Mouse (Mus musculus) embryonic stem cell, embryonic (primary cell): ENCODE data around the gene Trappc6a.

Experiments used
- CTCF ChIA-PET, 4 experiments: fragments of 300-600 bp in 2 of 4; fragments of 350-600 bp in 2 of 4; sonication (Branson Sonifier 250); formaldehyde crosslinking; loops; one replicate each; lab custom pipeline; 2022; ENCODE audit warnings: inconsistent platforms in 2 of 4; lab: Charles Lee
- POLR2A ChIA-PET, 4 experiments: fragments of 300-600 bp in 2 of 4; fragments of 350-600 bp in 2 of 4; sonication (Branson Sonifier 250); formaldehyde crosslinking; loops; one replicate each; lab custom pipeline; 2022; ENCODE audit warnings: antibody characterized with exemption in 4 of 4, inconsistent platforms in 1 of 4; lab: Charles Lee

Trappc6a gene

DNA sequence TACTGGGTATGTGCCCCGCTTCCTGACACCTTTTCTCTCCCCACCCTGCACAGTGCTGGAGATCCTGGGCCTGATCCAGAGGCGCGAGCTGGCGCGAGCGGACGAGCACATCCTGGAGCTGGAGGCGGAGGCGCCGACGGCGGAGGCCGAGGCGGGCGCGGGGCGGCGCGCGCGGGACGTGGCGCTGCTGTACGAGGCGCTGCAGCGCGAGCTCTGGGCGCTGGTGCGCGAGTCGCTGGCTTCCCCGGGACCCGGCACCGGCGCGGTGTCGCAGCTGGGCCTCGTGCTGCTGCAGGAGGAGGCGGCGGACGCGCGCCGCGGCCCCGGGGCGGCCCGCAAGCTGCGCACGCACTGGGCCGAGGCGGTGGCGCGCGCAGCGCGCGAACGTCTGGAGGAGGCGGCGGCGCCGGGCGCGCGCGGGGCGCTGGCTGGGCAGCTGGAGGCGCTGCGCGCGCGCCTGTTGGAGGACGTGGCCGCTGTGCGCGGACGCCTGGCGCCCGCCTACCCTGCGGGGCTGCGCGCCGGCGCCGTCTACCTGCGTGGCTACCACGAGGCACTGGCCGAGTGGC is 34.2 kb upstream of the Trappc6a start:
- ChIA-PET CTCF (interaction anchor here (0.5 to 2.5 kb wide), 11 partner anchors 12 to 471 kb away, joined by 3 to 16 read pairs (median 5); partner anchors contain the start of gene Nkpd1 (in 1 of the 4)), POLR2A (interaction anchor here (0.6 to 2.7 kb wide), 15 partner anchors 10 to 460 kb away, joined by 3 to 7 read pairs (median 3); partner anchors contain the start of genes Apoe (in 1 of the 4), Bloc1s3 (in 1 of the 4), Clptm1 (in 1 of the 4) and Exoc3l2 (in 1 of the 4))

GRCm38 (mm10) chr7:19477084-19477483 is 31.1 kb upstream of the Trappc6a start:
- ChIA-PET CTCF (interaction anchor here in 3 of 4 experiments (0.6 to 1.8 kb wide), 10 partner anchors 33 to 262 kb away, joined by 3 to 12 read pairs (median 4); partner anchors contain the start of gene Ckm (in 1 of the 3)), POLR2A (interaction anchor here in 2 of 4 experiments (0.5 to 1.3 kb wide), 7 partner anchors 8 to 210 kb away, joined by 3 to 6 read pairs (median 3); partner anchors contain the start of genes Exoc3l2 (in 1 of the 2), Nkpd1 (in 1 of the 2) and Relb (in 1 of the 2))

DNA sequence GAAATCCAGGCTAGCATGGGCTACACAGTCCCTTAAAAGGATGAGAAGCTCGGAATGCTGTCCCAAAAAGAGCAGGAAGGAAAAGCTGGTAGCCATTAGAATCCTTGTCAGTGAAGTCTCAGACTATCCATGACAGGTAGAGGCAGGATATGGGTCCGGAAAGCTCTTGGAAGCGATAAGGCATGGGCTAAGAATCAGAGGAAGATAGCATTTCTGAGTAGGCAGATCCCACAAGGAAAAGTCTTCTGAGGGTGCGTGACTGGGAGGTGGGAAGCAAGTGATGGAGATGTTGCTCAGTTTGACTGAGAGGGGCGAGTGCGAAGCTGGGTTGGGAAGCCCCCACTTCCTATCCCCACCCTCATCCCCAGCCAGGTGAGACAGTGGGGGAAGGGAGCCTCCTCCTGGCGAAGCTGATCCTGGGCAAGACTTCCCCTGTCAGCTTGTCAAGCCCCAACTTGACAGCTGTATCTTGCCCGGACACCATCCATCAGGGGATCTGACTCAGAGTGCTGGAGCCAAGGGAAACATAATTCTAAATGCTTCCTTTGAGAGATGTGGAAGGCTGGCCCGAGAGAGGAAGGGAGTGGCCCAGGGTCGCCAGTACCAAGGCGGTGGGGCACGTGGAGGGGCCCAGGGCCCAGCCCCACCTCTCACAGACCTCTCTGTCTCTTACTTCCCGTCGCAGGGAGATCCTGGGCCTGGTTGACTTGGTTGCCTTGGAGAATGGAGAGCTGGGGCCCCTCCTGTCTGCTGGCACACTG is 30.4 kb upstream of the Trappc6a start:
- ChIA-PET POLR2A (interaction anchor here in 3 of 4 experiments (0.6 to 1.3 kb wide), 7 partner anchors 8 to 151 kb away, joined by 3 to 6 read pairs (median 3); partner anchors contain the start of genes Exoc3l2 (in 1 of the 3), Nkpd1 (in 1 of the 3) and Relb (in 1 of the 3)), CTCF (interaction anchor here (0.6 to 1.8 kb wide), 14 partner anchors 24 to 385 kb away, joined by 3 to 12 read pairs (median 4); partner anchors contain the start of genes Ckm (in 1 of the 4) and Nkpd1 (in 1 of the 4))

DNA sequence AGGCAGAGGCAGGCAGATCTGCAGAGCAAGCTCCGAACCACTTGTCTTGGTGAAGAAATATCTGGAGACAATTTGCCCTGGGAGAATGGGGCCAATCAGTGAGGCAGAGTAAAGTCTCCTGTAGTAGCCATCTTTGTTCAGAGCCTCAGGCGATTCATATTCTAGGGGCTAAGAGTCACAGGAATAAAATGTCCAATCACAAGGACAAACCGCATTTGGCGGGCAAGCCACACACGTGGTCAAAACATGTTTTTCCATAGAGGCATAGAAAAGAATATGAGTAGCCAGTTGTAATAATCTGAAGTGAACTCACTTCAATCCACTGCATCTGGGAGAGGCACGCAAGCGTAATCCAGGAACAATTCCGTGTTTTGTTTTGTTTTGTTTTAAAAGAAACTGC is 24.9 kb upstream of the Trappc6a start:
- CTCF ChIA-PET, result interaction anchor here in 2 of 4 experiments (0.5 to 0.6 kb wide), 2 partner anchors 25 to 108 kb away, joined by 3 to 8 read pairs; partner anchors contain the start of genes Bloc1s3 (in 1 of the 2) and Trappc6a (in 1 of the 2)
- POLR2A ChIA-PET, result no interaction called here

- ChIA-PET POLR2A (interaction anchor here in 2 of 4 experiments (0.7 to 1.5 kb wide), 4 partner anchors 8 to 23 kb away, joined by 3 to 6 read pairs (median 4); no protein-coding TSS in a partner anchor), CTCF (interaction anchor here in 3 of 4 experiments (0.6 to 1.5 kb wide), 4 partner anchors 18 to 185 kb away, joined by 3 read pairs; partner anchors contain the start of gene Nkpd1 (in 1 of the 3))
Observed at GRCm38 (mm10) chr7:19485488-19485887, 22.7 kb upstream of the Trappc6a start.

- ChIA-PET CTCF (interaction anchor here in 2 of 4 experiments (0.5 to 1.5 kb wide), 3 partner anchors 54 to 81 kb away, joined by 3 to 4 read pairs (median 4); no protein-coding TSS in a partner anchor), POLR2A (interaction anchor here in 1 of 4 experiments (1.5 kb wide), 1 partner anchor 12 kb away, joined by 3 read pairs; no protein-coding TSS in a partner anchor)
Observed at GRCm38 (mm10) chr7:19486549-19486948, 21.6 kb upstream of the Trappc6a start.

GRCm38 (mm10) chr7:19489525-19489924 is 18.7 kb upstream of the Trappc6a start:
- POLR2A ChIA-PET, result interaction anchor here in 3 of 4 experiments (0.5 to 1.8 kb wide), 11 partner anchors 18 to 312 kb away, joined by 3 to 6 read pairs (median 3); no protein-coding TSS in a partner anchor

GRCm38 (mm10) chr7:19491731-19492130 is 16.5 kb upstream of the Trappc6a start:
- ChIA-PET POLR2A (no interaction called here), CTCF (no interaction called here)

More at GRCm38 (mm10) chr7:19489525-19489924, 18.7 kb upstream of the Trappc6a start:
- CTCF ChIA-PET, result interaction anchor here (0.5 to 2.4 kb wide), 9 partner anchors 8 to 78 kb away, joined by 3 to 8 read pairs (median 4); partner anchors contain the start of genes Mark4 (in 1 of the 4) and Nkpd1 (in 1 of the 4)

DNA sequence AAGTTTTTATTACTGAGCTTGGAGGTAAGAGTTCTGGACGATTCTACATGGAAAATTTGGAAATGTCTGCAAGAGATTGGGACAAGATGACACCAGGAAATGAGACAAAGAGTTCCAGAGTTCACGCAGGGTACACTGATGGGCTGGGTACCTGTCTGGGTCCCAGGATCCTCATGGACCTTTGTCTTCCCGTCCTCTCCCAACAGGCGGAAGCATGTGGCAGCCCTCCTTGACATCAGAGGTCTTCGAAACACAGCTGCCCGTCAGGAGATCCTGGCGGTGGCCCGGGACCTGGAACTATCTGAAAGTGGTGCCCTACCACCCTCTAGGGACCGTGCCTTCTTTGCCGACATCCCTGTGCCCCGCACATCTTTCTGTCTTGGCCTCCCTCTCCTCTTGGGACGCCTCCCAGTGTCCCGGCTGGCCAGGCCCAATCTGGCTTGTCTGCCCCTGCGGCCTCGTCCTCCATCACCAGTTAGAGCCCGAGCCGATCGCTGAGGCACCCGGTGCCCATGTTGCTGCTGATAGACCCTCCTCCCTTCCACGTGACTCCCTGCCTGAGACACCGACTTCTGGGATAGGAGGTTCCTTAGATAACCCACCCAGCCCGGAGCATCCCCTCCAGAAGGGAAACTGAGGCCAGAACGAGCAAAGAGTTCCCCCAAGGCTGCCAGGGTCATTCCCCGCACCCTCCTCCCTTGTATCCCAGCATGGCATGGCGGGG is 13.3 kb upstream of the Trappc6a start:
- ChIA-PET POLR2A (interaction anchor here in 2 of 4 experiments (0.7 to 1.2 kb wide), 3 partner anchors 36 to 159 kb away, joined by 3 to 4 read pairs (median 3); no protein-coding TSS in a partner anchor), CTCF (interaction anchor here in 1 of 4 experiments (1.3 kb wide), 2 partner anchors 52 to 246 kb away, joined by 3 read pairs; no protein-coding TSS in a partner anchor)

DNA sequence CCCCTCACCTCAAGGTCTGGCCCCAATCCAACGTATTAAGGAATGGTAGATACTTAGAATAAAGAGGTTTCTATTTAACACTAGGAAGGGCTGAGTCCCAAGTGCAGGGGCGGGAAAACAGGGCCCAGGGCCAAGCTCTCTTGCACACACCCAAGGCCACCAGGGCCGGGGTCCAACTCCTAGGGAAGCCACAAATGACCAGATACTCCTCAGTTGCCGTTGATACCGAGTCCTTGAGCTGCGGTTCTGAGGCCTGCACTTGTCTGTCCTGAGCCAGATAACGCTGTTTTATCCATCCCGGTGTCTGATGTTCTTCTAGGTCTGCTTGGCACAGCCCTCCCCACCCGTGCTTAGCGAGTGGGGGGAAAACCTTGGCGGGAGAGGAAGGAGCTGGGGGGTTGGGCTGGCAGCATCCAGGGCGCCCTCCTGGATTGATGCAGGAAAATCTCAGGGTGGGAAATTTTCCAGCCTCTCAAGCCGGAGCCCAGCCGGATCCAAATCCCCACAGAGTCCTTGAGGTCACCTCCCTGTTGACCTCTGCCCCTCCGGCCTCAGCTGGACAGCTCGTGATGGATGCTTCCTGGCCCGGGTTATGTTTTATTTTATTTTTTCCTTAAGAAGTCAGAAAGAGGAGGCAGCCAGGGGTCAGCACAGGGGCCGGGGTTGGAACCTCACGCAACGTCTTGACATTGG is 12.5 kb upstream of the Trappc6a start:
- CTCF ChIA-PET, result interaction anchor here in 1 of 4 experiments (1.0 to 1.3 kb wide), 2 partner anchors 34 to 53 kb away, joined by 3 to 4 read pairs; no protein-coding TSS in a partner anchor
- POLR2A ChIA-PET, result interaction anchor here in 2 of 4 experiments (0.7 to 1.2 kb wide), 3 partner anchors 35 to 158 kb away, joined by 3 to 4 read pairs (median 3); no protein-coding TSS in a partner anchor

DNA sequence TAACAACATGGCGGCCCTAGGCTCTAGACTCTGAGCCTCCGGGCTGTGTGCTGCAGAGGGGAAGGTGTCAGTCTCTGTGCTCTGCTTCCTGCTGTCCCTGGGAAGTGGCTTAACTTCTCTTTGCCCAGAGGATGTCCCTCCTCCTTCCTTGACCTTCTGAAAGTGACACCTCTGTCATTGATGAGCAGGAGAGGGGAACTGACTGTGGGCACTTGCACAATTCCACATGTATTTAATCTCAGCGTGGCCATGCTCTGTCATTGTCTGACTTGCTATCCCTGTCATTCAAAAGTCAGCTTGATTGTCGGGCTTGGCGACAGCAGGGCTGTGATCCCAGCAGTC is 12.0 kb upstream of the Trappc6a start:
- POLR2A ChIA-PET, result interaction anchor here in 2 of 4 experiments (1.1 to 1.4 kb wide), 3 partner anchors 22 to 63 kb away, joined by 3 to 4 read pairs (median 3); no protein-coding TSS in a partner anchor
- CTCF ChIA-PET, result interaction anchor here in 1 of 4 experiments (1.0 kb wide), 1 partner anchor 35 kb away, joined by 4 read pairs; no protein-coding TSS in a partner anchor

GRCm38 (mm10) chr7:19498326-19498725 is 9.9 kb upstream of the Trappc6a start:
- POLR2A ChIA-PET, result interaction anchor here in 1 of 4 experiments (1.1 kb wide), 1 partner anchor 9 kb away, joined by 3 read pairs; no protein-coding TSS in a partner anchor
- CTCF ChIA-PET, result interaction anchor here in 2 of 4 experiments (0.6 to 1.0 kb wide), 2 partner anchors 66 to 99 kb away, joined by 3 to 9 read pairs; no protein-coding TSS in a partner anchor

DNA sequence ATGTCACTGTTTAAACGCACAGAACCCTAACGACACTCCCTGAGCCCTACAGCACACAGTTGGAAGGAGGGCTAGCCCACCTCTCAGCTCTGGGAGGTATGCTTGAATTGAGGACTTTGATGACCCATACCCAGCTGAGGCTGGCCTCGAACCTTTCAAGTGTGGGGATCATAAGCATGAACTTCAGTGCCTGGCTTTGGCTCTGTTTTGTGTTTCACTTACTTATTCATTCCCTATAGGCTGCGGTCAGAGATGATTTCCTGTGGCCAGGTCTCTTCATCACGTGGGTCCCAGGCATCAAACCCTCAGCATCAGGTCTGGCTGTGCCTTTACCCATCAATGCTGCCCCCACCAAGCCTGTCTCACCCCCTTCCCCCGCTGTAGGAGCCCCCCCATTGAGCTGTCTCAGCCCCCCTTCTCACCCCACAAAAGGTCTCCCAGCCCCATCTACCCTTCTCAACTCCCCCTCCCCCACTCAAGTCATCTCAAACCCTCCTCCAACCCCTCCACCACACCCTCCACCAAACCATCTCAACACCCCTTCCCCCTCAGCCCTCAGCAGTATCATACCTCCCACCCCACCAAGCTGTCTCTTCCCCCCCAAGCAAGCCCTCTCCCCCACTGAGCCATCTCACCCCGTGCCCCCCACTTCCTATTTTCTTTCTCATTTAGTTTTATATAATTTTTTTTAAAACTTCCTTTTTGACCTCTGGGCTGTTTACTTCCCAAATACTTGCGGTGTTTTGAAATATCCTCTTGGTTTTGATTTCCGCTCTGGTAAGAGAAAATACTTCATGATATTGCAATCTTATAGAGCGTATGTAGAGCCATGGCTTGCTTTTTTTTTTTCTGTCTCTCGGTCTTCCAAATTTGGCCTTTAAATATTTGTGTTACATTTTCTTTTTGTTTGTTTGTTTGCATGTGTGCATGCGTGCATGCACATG is 7.5 kb upstream of the Trappc6a start:
- ChIA-PET CTCF (interaction anchor here in 2 of 4 experiments (0.7 to 1.7 kb wide), 4 partner anchors 39 to 89 kb away, joined by 3 to 10 read pairs (median 4); partner anchors contain the start of gene Ppp1r37 (in 1 of the 2)), POLR2A (interaction anchor here in 2 of 4 experiments (0.6 to 1.0 kb wide), 3 partner anchors 171 to 272 kb away, joined by 3 to 5 read pairs (median 3); no protein-coding TSS in a partner anchor)

DNA sequence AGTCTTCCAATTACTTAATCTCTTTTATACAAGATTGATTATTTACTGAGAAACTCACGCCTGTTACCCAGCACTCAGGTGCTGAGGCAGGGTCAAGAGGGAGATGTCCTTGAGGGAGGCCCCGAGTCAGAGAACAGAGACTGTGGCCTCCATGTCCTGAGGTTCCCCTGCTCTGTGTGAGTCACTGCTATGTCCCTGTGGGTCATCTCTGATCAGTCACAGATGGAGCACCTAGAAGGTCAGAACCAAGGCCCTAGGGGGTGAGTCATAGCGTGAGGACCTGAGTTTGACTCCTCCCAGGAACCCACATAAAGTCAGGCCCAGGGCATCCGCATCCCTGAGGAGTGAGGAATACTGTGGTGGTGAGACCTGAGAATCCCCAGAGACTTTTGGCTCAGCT is 6.5 kb upstream of the Trappc6a start:
- POLR2A ChIA-PET, result no interaction called here
- CTCF ChIA-PET, result interaction anchor here in 2 of 4 experiments (0.7 to 1.7 kb wide), 4 partner anchors 24 to 88 kb away, joined by 3 to 4 read pairs (median 4); partner anchors contain the start of gene Ppp1r37 (in 1 of the 2)
